Mouse (Mus musculus) liver, adult 2 months (tissue): ENCODE measurements at regions not wholly inside any gene's neighbourhood (a gene's known extent, or its start where the extent isn't known, plus 50 kb on each side); places are given as distances from the start of the nearest gene placed in this dataset.

ENCODE experiments used
- DNase-seq: peaks from one replicate; pipeline ENCODE4 v3.0.0-alpha.2; 2011; ENCODE audit warnings: low read depth, low spot score; ENCODE audit errors: extremely low read depth
- H3K27ac ChIP-seq: fragments of 200-500 bp; replicated peaks from 2 replicates; pipeline ENCODE4 v1.5.1; 2012; ENCODE audit warnings: low read depth, mild to moderate bottlenecking, control low read depth, inconsistent platforms, low read length; ENCODE audit not compliant: insufficient read depth
- H3K27me3 ChIP-seq: fragments of 200-500 bp; 2 replicates; pipeline ENCODE4 v1.6.1; 2012; ENCODE audit warnings: mild to moderate bottlenecking, moderate library complexity, low read length, inconsistent platforms; ENCODE audit not compliant: control insufficient read depth, insufficient read depth
- H3K36me3 ChIP-seq: fragments of 200-500 bp; 2 replicates; pipeline ENCODE4 v1.6.1; 2012; ENCODE audit warnings: low read length, inconsistent platforms; ENCODE audit not compliant: control insufficient read depth, insufficient read depth
- H3K4me1 ChIP-seq: fragments of 200-500 bp; 2 replicates; pipeline ENCODE4 v1.6.1; 2011; ENCODE audit warnings: low read length; ENCODE audit not compliant: control insufficient read depth, insufficient read depth
- H3K4me3 ChIP-seq: fragments of 200-500 bp; 2 replicates; pipeline ENCODE4 v1.5.1; 2011; ENCODE audit warnings: low read depth, mild to moderate bottlenecking, control low read depth, low read length, moderate library complexity; ENCODE audit not compliant: insufficient read depth
- H3K79me2 ChIP-seq: fragments of 200-500 bp; 2 replicates; pipeline ENCODE4 v1.6.1; 2012; ENCODE audit warnings: inconsistent platforms, mild to moderate bottlenecking, low read length, moderate library complexity; ENCODE audit not compliant: control insufficient read depth, insufficient read depth
- H3K9ac ChIP-seq: fragments of 200-500 bp; 2 replicates; pipeline ENCODE4 v1.6.1; 2012; ENCODE audit warnings: low read depth, mild to moderate bottlenecking, control low read depth, inconsistent platforms, low read length
- CTCF ChIP-seq: fragments of 200-500 bp; IDR thresholded peaks from 2 replicates; pipeline ENCODE4 v1.5.1; 2011; ENCODE audit warnings: low read depth, low read length, control low read depth
- POLR2A ChIP-seq: fragments of 200-500 bp; IDR thresholded peaks from 2 replicates; pipeline ENCODE4 v1.6.1; 2011; ENCODE audit warnings: low read length, control low read depth; ENCODE audit not compliant: insufficient read depth; ENCODE audit errors: extremely low read depth
- WGBS: fragments of 180-500 bp; shearing (Covaris S2); methylation state at CpG from one replicate; pipeline ENCODE4 v1.1.7; 2018; 5-methylcytosine and 5-hydroxymethylcytosine counted together

- H3K27ac ChIP-seq, result no peak overlapping the region
- H3K27me3 ChIP-seq, result no peaks in the 10 kb centered on the region
- H3K4me3 ChIP-seq, result no peak overlapping the region
- H3K9ac ChIP-seq, result no peak overlapping the region
- no peaks in the 10 kb centered on the region for H3K36me3 ChIP-seq
- DNase-seq, result no peak
- 81% methylated on average over 15 of the region's 15 CpGs for WGBS
- no peaks in the 10 kb centered on the region for H3K79me2 ChIP-seq
- no peak for TF ChIP-seq POLR2A
- no peak for TF ChIP-seq CTCF
- H3K4me1 ChIP-seq, result no peaks in the 10 kb centered on the region
Measured at GRCm38 (mm10) chr7:68814823-68815666, 66.0 kb upstream of the Arrdc4 start.

GRCm38 (mm10) chr7:68809782-68810181 is 60.7 kb upstream of the Arrdc4 start:
- Histone ChIP-seq H3K27me3 (no peaks in the 10 kb centered on the region), H3K27ac (no peak overlapping the region), H3K9ac (no peak overlapping the region), H3K36me3 (no peaks in the 10 kb centered on the region), H3K4me3 (no peak overlapping the region), H3K4me1 (no peaks in the 10 kb centered on the region), H3K79me2 (no peaks in the 10 kb centered on the region)
- TF ChIP-seq POLR2A (no peak), CTCF (no peak)
- WGBS, result 80% methylated on average over 8 of the region's 8 CpGs
- DNase-seq, result no peak
